Mouse (Mus musculus): Measurements from ENCODE around the gene Gm44805. TPM values are rescaled to one million over a fixed set of nuclear protein-coding genes. Genes with fewer than 3 reads are reported as not detected.

Gene Gm44805
- polyA plus RNA-seq, 2 experiments: 3.3 to 48.5 TPM

GRCm38 (mm10) chr7:19686521-19686920 lies 5.3 kb upstream of the Gm44805 start:
- Histone ChIP-seq H3K27ac (no peak overlapping the region), H3K36me3 (replicated peaks; ENCODE audit: control insufficient read depth, insufficient read depth, low read depth) (no peaks in the 10 kb centered on the region), H3K4me3 (ENCODE audit: insufficient read depth in 1 of 2, low read depth in 2 of 2, low read length in 2 of 2) (no peak overlapping the region), H3K4me1 (replicated peaks; ENCODE audit: control insufficient read depth in 2 of 2, insufficient read depth in 2 of 2, low read length in 1 of 2) (peaks cover 0 to 34% of the 10 kb centered on the region in 2 experiments; a peak in 3 of 4 replicates), H3K27me3 (ENCODE audit: control insufficient read depth, insufficient read depth, low read length) (no peaks in the 10 kb centered on the region), H3K4me2 (ENCODE audit: low read depth) (no peak overlapping the region), H3K9me3 (ENCODE audit: control insufficient read depth, low read length) (no peaks in the 10 kb centered on the region), H3K9ac (replicated peaks) (no peak overlapping the region)
- no peak for DNase-seq (ENCODE audit: low read depth in 3 of 3, low spot score in 3 of 3)
- peak; percentile 42 for ATAC-seq (ENCODE audit: insufficient read depth)
- TF ChIP-seq CTCF (IDR thresholded peaks at IDR 0.05; ENCODE audit: low read depth): no peak
- TF ChIP-seq EP300 (IDR thresholded peaks at IDR 0.05; ENCODE audit: low read depth): peak; percentile 32; the same call in 1 of the 2 replicates
- WGBS (ENCODE audit: insufficient replicate concordance): 73% methylated on average over 6 of the region's 6 CpGs

- ATAC-seq (ENCODE audit: insufficient read depth): peak; percentile 58
- Histone ChIP-seq H3K4me1 (replicated peaks; ENCODE audit: control insufficient read depth in 2 of 2, insufficient read depth in 2 of 2, low read length in 1 of 2) (peaks cover 0 to 36% of the 10 kb centered on the region in 2 experiments; a peak in 3 of 4 replicates), H3K27me3 (ENCODE audit: control insufficient read depth, insufficient read depth, low read length) (no peaks in the 10 kb centered on the region), H3K4me2 (ENCODE audit: low read depth) (0 out of 2 replicates have a peak overlapping the region, but pooled peaks have one; percentile 8), H3K9ac (replicated peaks) (no peak overlapping the region; the same call in 1 of the 2 replicates), H3K36me3 (replicated peaks; ENCODE audit: control insufficient read depth, insufficient read depth, low read depth) (no peaks in the 10 kb centered on the region), H3K9me3 (ENCODE audit: control insufficient read depth, low read length) (no peaks in the 10 kb centered on the region), H3K4me3 (ENCODE audit: insufficient read depth in 1 of 2, low read depth in 2 of 2, low read length in 2 of 2) (no peak overlapping the region), H3K27ac (0 out of 2 replicates have a peak overlapping the region, but pooled peaks have one; percentile 22)
- 61% methylated on average over 4 of the region's 4 CpGs for WGBS (ENCODE audit: insufficient replicate concordance)
- no peak for DNase-seq (ENCODE audit: low read depth in 3 of 3, low spot score in 3 of 3)
- TF ChIP-seq CTCF (IDR thresholded peaks at IDR 0.05; ENCODE audit: low read depth) (no peak), EP300 (IDR thresholded peaks at IDR 0.05; ENCODE audit: low read depth) (0 out of 2 replicates have a peak, but pooled peaks have one; percentile 30)
These were observed 4.2 kb upstream of the Gm44805 start for GRCm38 (mm10) chr7:19685374-19685773.

GRCm38 (mm10) chr7:19683771-19684201 lies 2.6 kb upstream of the Gm44805 start:
- no peaks in the 10 kb centered on the region for H3K9me3 ChIP-seq (ENCODE audit: control insufficient read depth, low read length)
- H3K4me3 ChIP-seq (ENCODE audit: insufficient read depth in 1 of 2, low read depth in 2 of 2, low read length in 2 of 2): no peak overlapping the region
- ATAC-seq (ENCODE audit: insufficient read depth) (no peak), DNase-seq (ENCODE audit: low read depth in 3 of 3, low spot score in 3 of 3) (no peak)
- WGBS (ENCODE audit: insufficient replicate concordance): 55% methylated on average over 6 of the region's 6 CpGs
- no peaks in the 10 kb centered on the region for H3K36me3 ChIP-seq (replicated peaks; ENCODE audit: control insufficient read depth, insufficient read depth, low read depth)
- H3K9ac ChIP-seq (replicated peaks): no peak overlapping the region
- no peak for TF ChIP-seq EP300 (IDR thresholded peaks at IDR 0.05; ENCODE audit: low read depth)
- TF ChIP-seq CTCF (IDR thresholded peaks at IDR 0.05; ENCODE audit: low read depth): no peak
- H3K27me3 ChIP-seq (ENCODE audit: control insufficient read depth, insufficient read depth, low read length): no peaks in the 10 kb centered on the region
- H3K4me2 ChIP-seq (ENCODE audit: low read depth): no peak overlapping the region
- H3K4me1 ChIP-seq (replicated peaks; ENCODE audit: control insufficient read depth in 2 of 2, insufficient read depth in 2 of 2, low read length in 1 of 2): peaks cover 0 to 36% of the 10 kb centered on the region in 2 experiments; a peak in 3 of 4 replicates
- H3K27ac ChIP-seq: no peak overlapping the region

GRCm38 (mm10) chr7:19682979-19683378 lies 1.8 kb upstream of the Gm44805 start:
- Histone ChIP-seq H3K4me3 (ENCODE audit: insufficient read depth in 1 of 2, low read depth in 2 of 2, low read length in 2 of 2) (no peak overlapping the region), H3K4me1 (replicated peaks; ENCODE audit: control insufficient read depth in 2 of 2, insufficient read depth in 2 of 2, low read length in 1 of 2) (peaks cover 0 to 36% of the 10 kb centered on the region in 2 experiments; a peak in 3 of 4 replicates), H3K4me2 (ENCODE audit: low read depth) (no peak overlapping the region), H3K27ac (no peak overlapping the region), H3K27me3 (ENCODE audit: control insufficient read depth, insufficient read depth, low read length) (no peaks in the 10 kb centered on the region), H3K9me3 (ENCODE audit: control insufficient read depth, low read length) (no peaks in the 10 kb centered on the region), H3K36me3 (replicated peaks; ENCODE audit: control insufficient read depth, insufficient read depth, low read depth) (no peaks in the 10 kb centered on the region), H3K9ac (replicated peaks) (no peak overlapping the region)
- DNase-seq (ENCODE audit: low read depth in 3 of 3, low spot score in 3 of 3): no peak
- no peak for ATAC-seq (ENCODE audit: insufficient read depth)
- WGBS (ENCODE audit: insufficient replicate concordance): 61% methylated on average over 3 of the region's 3 CpGs
- TF ChIP-seq CTCF (IDR thresholded peaks at IDR 0.05; ENCODE audit: low read depth): no peak
- TF ChIP-seq EP300 (IDR thresholded peaks at IDR 0.05; ENCODE audit: low read depth): no peak

- Histone ChIP-seq H3K4me2 (ENCODE audit: low read depth) (peak overlapping the region; percentile 26), H3K9ac (replicated peaks) (no peak overlapping the region), H3K4me1 (replicated peaks; ENCODE audit: control insufficient read depth in 2 of 2, insufficient read depth in 2 of 2, low read length in 1 of 2) (peaks cover 0 to 32% of the 10 kb centered on the region in 2 experiments; a peak in 2 of 4 replicates), H3K27ac (no peak overlapping the region; the same call in 1 of the 2 replicates), H3K27me3 (ENCODE audit: control insufficient read depth, insufficient read depth, low read length) (no peaks in the 10 kb centered on the region), H3K4me3 (ENCODE audit: insufficient read depth in 1 of 2, low read depth in 2 of 2, low read length in 2 of 2) (no peak overlapping the region), H3K36me3 (replicated peaks; ENCODE audit: control insufficient read depth, insufficient read depth, low read depth) (no peaks in the 10 kb centered on the region), H3K9me3 (ENCODE audit: control insufficient read depth, low read length) (no peaks in the 10 kb centered on the region)
- no peak for ATAC-seq (ENCODE audit: insufficient read depth)
- DNase-seq (ENCODE audit: low read depth in 3 of 3, low spot score in 3 of 3): no peak
- WGBS (ENCODE audit: insufficient replicate concordance): 66% methylated on average over 2 of the region's 2 CpGs
- TF ChIP-seq CTCF (IDR thresholded peaks at IDR 0.05; ENCODE audit: low read depth) (no peak), EP300 (IDR thresholded peaks at IDR 0.05; ENCODE audit: low read depth) (no peak)
These were observed 521 bp downstream of the Gm44805 start for GRCm38 (mm10) chr7:19680702-19681101.
